Mouse (Mus musculus) neural tube, embryonic 11.5 days (tissue): ENCODE results near the gene 4930522H14Rik. TPM values are rescaled to one million over a fixed set of nuclear protein-coding genes. Genes with fewer than 3 reads are reported as not detected.

Source experiments
- ATAC-seq: fragments of 200-750 bp; cut with Nextera tagmentation; 2 replicates; pipeline ENCODE4 v1.8.0; 2017; ENCODE audit warnings: moderate number of reproducible peaks, mild to moderate bottlenecking, moderate TSS enrichment, moderate library complexity; ENCODE audit not compliant: insufficient read depth, low FRiP score, low TSS enrichment
- DNase-seq: peaks from one replicate; pipeline ENCODE4 v3.0.0-alpha.2; 2015; ENCODE audit warnings: low spot score
- H3K27ac ChIP-seq: fragments of 300-500 bp; sonication (generic); 2 replicates; pipeline ENCODE4 v1.5.1; 2014; ENCODE audit warnings: low read depth, mild to moderate bottlenecking, low read length
- H3K27me3 ChIP-seq: fragments of 300-500 bp; sonication (generic); 2 replicates; pipeline ENCODE4 v1.6.1; 2014; ENCODE audit warnings: mild to moderate bottlenecking, low read length, mixed read lengths; ENCODE audit not compliant: control insufficient read depth, insufficient read depth
- H3K36me3 ChIP-seq: fragments of 300-500 bp; sonication (generic); 2 replicates; pipeline ENCODE4 v1.6.1; 2014; ENCODE audit warnings: mild to moderate bottlenecking, low read length, moderate library complexity, mixed read lengths; ENCODE audit not compliant: control insufficient read depth, insufficient read depth
- H3K4me1 ChIP-seq: fragments of 300-500 bp; sonication (generic); 2 replicates; pipeline ENCODE4 v1.6.1; 2014; ENCODE audit warnings: low read length, mixed read lengths; ENCODE audit not compliant: control insufficient read depth, insufficient read depth
- H3K4me2 ChIP-seq: fragments of 300-500 bp; sonication (generic); 2 replicates; pipeline ENCODE4 v1.6.1; 2014; ENCODE audit warnings: low read depth, mild to moderate bottlenecking, moderate library complexity
- H3K4me3 ChIP-seq: fragments of 300-500 bp; sonication (generic); 2 replicates; pipeline ENCODE4 v1.5.1; 2014; ENCODE audit warnings: low read depth, low read length
- H3K9ac ChIP-seq: fragments of 300-500 bp; sonication (generic); 2 replicates; pipeline ENCODE4 v1.6.1; 2014; ENCODE audit warnings: mild to moderate bottlenecking, low read length
- H3K9me3 ChIP-seq: fragments of 300-500 bp; sonication (generic); 2 replicates; pipeline ENCODE4 v1.6.1; 2016; ENCODE audit warnings: low read length; ENCODE audit not compliant: control insufficient read depth
- WGBS: fragments of 180-500 bp; shearing (Covaris S2); extraction: QIAGEN DNeasy Blood & Tissue Kit; methylation state at CpG from one replicate; pipeline ENCODE4 v1.1.7; 2014; 5-methylcytosine and 5-hydroxymethylcytosine counted together
- polyA plus RNA-seq: library from polyadenylated mRNA; unstranded; fragments of >200 nt; fragmentation: Nextera tagmentation; extraction: Ambion mirVana; gene quantifications from 2 replicates; pipeline ENCODE4 v1.2.1, GENCODE M21; 2014

The 4930522H14Rik gene
- polyA plus RNA-seq, 1 experiment from 2014 or later: not detected

DNA sequence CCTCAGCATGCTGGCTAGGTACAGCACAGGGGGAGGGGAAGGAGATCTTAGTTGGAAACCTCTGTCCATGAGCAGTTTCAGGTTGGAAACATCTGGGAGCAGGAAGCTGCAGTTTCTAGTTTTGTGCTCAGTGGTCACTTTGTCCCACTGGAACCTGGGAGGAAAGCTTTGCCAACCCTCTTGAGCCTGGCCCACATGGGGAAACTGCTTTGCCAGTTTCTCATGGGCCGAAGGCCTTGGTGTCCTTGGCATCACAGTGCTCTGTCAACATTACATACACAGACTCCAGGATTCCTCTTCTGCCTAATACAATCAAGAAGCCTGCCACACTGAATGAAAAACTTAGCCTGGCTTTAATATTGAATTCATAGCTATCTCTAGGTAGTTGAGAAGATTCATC lies 48.4 kb downstream of the 4930522H14Rik start:
- Histone ChIP-seq H3K27me3 (no peaks in the 10 kb centered on the region), H3K36me3 (no peaks in the 10 kb centered on the region), H3K4me3 (no peak overlapping the region), H3K4me2 (no peak overlapping the region), H3K4me1 (no peaks in the 10 kb centered on the region), H3K27ac (no peak overlapping the region), H3K9ac (no peak overlapping the region), H3K9me3 (no peaks in the 10 kb centered on the region)
- ATAC-seq (no peak), DNase-seq (no peak)
- WGBS: 92% methylated on average over 1 of the region's 1 CpGs

DNA sequence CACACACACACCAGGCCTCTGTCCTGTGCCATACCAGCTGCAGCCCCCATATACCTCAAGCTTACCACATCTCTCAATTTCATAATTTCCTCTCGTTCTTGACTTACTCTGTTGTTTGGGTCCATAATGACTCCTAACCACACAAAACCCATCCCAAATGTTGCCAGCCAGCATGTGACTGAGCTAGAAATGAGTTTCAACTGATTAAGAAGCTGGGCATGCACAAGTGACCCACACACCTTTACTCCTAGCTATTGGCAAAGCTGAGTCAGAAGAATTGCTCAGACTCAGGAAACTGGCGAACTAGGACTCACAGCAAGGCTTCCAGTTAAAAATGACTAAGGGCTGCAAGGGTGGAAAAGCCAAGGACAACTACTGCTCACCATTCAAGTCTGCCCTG lies 49.7 kb downstream of the 4930522H14Rik start:
- Histone ChIP-seq H3K36me3 (no peaks in the 10 kb centered on the region), H3K4me1 (no peaks in the 10 kb centered on the region), H3K27me3 (no peaks in the 10 kb centered on the region), H3K4me3 (no peak overlapping the region), H3K4me2 (no peak overlapping the region), H3K9ac (no peak overlapping the region), H3K9me3 (no peaks in the 10 kb centered on the region), H3K27ac (no peak overlapping the region)
- 85% methylated on average over 2 of the region's 2 CpGs for WGBS
- no peak for DNase-seq
- no peak for ATAC-seq

DNA sequence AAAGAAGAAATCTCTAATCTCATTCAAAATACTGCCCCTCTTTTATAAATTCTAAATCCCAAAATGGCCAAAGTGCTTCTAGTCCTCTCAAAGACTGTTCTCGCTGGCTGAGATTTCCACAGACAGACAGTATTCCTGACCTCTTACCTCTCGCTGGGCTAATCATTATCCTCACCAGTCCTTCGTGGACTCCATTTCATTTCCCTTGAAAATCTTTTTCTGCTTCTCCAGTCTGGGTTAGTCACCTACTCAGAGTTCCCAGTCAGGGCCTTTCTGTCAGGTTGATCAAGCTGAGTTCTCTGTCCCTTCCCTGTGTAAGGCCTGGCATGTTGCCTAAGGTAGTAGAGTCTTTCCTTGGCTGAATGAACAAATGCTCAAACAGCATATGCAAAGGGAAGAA lies 53.6 kb downstream of the 4930522H14Rik start:
- 92% methylated on average over 3 of the region's 3 CpGs for WGBS
- ATAC-seq (no peak), DNase-seq (no peak)
- Histone ChIP-seq H3K4me1 (peaks cover 7% of the 10 kb centered on the region; the same call in 1 of the 2 replicates), H3K27ac (no peak overlapping the region), H3K27me3 (no peaks in the 10 kb centered on the region), H3K36me3 (no peaks in the 10 kb centered on the region), H3K4me2 (no peak overlapping the region), H3K4me3 (no peak overlapping the region), H3K9ac (no peak overlapping the region), H3K9me3 (no peaks in the 10 kb centered on the region)

DNA sequence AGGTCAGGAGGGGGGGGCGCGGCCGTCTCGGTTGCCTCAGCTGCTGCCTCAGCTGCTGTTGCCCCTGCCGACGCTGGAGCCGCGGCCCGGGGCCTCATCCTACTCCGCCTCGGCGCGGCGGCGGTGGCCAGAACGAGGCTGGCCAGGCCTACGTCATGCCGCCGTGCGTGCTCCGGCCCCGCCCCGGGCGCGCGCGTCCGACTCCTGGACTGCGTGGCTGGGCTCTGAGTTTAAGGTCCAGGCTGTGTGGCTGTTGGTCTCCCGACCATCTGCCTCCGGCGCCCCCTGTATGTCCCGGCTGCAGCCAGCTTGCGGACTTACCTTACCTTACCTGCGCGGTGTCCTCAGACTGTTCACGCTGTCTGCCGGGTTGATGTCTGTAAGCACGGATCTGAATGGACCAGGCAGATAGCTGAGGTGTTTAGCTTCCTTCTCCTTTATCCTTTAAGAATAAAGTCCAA lies 54.5 kb downstream of the 4930522H14Rik start:
- H3K9ac ChIP-seq: peak overlapping the region; percentile 96
- H3K27ac ChIP-seq: peak overlapping the region; percentile 95
- H3K27me3 ChIP-seq: no peaks in the 10 kb centered on the region
- peak; percentile 95 for DNase-seq
- H3K4me1 ChIP-seq: peaks cover 7% of the 10 kb centered on the region; the same call in 1 of the 2 replicates
- no peaks in the 10 kb centered on the region for H3K36me3 ChIP-seq
- ATAC-seq: peak; percentile 99
- H3K4me3 ChIP-seq: peak overlapping the region; percentile 64
- no peaks in the 10 kb centered on the region for H3K9me3 ChIP-seq
- peak overlapping the region; percentile 68 for H3K4me2 ChIP-seq
- WGBS: under 1% methylated on average over 39 of the region's 39 CpGs

DNA sequence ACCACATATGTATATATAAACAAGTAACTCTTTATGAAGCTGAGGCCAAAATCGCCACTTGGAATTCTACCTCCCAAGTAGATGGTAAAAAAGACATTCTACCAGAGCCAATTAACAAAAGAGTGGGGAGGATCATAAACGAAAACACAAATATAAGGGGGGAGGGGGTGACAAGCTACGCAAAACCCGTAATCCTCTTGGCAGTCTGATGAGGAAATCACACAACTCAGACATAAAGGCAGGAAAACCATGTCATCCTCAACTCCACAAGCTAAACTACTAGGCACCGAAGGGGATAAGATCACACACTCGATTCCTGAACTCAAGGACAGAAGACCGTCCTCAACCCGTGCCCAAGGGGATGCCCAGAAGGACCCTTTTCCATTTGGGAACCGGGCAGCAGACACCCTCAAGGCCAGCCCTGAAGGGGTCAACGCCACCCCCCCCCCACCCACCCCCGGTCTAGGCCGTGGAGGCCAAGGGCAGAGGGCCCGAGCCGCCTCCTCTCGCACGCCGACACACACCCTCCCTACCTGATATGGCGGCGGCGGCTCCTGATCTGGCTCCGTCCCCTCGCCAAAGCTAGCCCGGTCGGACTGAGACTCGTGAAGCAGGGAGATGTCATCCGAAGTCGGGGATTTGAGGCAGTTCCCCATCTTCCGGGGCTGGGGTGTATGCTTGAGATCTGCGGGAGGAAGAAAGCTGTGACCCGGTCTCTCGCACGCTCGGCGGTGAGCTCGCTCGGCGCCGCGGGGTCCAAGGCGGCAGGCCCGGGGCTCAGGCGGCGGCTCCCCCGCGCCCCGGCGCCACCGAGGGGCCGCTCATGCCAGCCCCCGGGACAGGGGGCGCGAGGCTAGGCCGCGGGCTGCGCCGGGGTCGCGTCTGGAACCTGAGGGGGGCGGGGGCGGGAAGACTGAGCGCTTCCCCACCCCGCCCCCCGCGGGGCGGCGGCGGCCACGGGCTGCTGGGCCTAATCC lies 55.2 kb downstream of the 4930522H14Rik start:
- Histone ChIP-seq H3K4me1 (peaks cover 7% of the 10 kb centered on the region; the same call in 1 of the 2 replicates), H3K9ac (peak overlapping the region; percentile 96), H3K27ac (peak overlapping the region; percentile 95), H3K4me3 (peak overlapping the region; percentile 64), H3K9me3 (no peaks in the 10 kb centered on the region), H3K27me3 (no peaks in the 10 kb centered on the region), H3K4me2 (peak overlapping the region; percentile 68), H3K36me3 (no peaks in the 10 kb centered on the region)
- DNase-seq (peak; percentile 65), ATAC-seq (peak; percentile 78)
- WGBS: under 1% methylated on average over 56 of the region's 68 CpGs

- Histone ChIP-seq H3K27me3 (no peaks in the 10 kb centered on the region), H3K4me3 (peak overlapping the region; percentile 64), H3K4me1 (peaks cover 7% of the 10 kb centered on the region; the same call in 1 of the 2 replicates), H3K9ac (no peak overlapping the region; the same call in 1 of the 2 replicates), H3K36me3 (no peaks in the 10 kb centered on the region), H3K9me3 (no peaks in the 10 kb centered on the region), H3K27ac (no peak overlapping the region), H3K4me2 (peak overlapping the region; percentile 68)
- WGBS: 62% methylated on average over 2 of the region's 2 CpGs
- ATAC-seq (no peak), DNase-seq (no peak)
These were observed 56.0 kb downstream of the 4930522H14Rik start for GRCm38 (mm10) chr4:109475078-109475477.

DNA sequence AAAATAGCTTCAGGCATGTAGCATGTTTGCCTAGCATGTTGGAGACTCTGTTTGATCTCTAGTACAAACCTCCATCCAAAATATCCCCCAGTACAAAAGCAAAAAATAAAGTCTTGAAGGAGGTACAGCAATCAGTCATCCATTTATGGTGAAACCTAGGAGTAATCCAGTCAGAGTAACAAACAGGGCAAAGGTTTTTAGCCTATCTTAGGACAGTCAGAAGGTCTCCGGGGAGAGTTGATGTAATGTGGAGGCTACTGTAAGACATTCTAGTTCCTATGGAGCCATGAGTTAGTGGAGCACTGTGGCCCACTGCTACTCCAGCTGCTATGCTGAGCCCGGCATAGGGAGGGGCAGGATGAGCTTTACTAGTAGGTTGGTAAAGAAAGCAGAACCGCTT lies 58.5 kb downstream of the 4930522H14Rik start:
- ATAC-seq: no peak
- 91% methylated on average over 3 of the region's 3 CpGs for WGBS

GRCm38 (mm10) chr4:109471606-109472005 lies 59.5 kb downstream of the 4930522H14Rik start:
- H3K9me3 ChIP-seq: no peaks in the 10 kb centered on the region
- H3K4me2 ChIP-seq: no peak overlapping the region
- H3K27me3 ChIP-seq: no peaks in the 10 kb centered on the region
- no peak overlapping the region for H3K27ac ChIP-seq
- peaks cover 7% of the 10 kb centered on the region; the same call in 1 of the 2 replicates for H3K4me1 ChIP-seq
- H3K9ac ChIP-seq: no peak overlapping the region
- H3K4me3 ChIP-seq: no peak overlapping the region
- ATAC-seq (no peak), DNase-seq (no peak)
- H3K36me3 ChIP-seq: no peaks in the 10 kb centered on the region

More for the DNA sequence above, 58.5 kb downstream of the 4930522H14Rik start:
- no peaks in the 10 kb centered on the region for H3K36me3 ChIP-seq
- DNase-seq: no peak
- H3K4me1 ChIP-seq: peaks cover 7% of the 10 kb centered on the region; the same call in 1 of the 2 replicates
- H3K9me3 ChIP-seq: no peaks in the 10 kb centered on the region
- no peak overlapping the region for H3K4me3 ChIP-seq
- H3K27ac ChIP-seq: no peak overlapping the region
- H3K27me3 ChIP-seq: no peaks in the 10 kb centered on the region
- H3K9ac ChIP-seq: no peak overlapping the region
- H3K4me2 ChIP-seq: no peak overlapping the region

DNA sequence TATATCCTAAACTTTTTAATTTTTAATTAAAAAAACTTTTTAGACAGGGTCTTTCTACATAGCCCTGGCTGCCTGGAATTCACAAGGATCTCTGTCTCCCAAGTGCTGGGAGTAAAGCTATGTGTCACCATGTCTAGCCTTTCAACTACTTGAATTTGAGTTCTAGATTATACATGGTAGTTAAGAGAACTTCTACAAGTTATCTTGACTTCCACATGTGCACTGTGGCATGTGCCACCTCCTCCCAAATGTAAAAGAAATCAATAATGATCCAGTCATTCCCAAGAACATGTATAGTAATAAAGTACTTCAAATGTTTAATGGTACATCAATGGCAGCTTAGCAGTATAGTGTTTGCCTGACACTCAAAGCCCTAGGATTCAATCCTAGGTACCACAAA lies 63.4 kb downstream of the 4930522H14Rik start:
- H3K4me1 ChIP-seq: no peaks in the 10 kb centered on the region
- no peak overlapping the region for H3K27ac ChIP-seq
- no peaks in the 10 kb centered on the region for H3K27me3 ChIP-seq
- H3K4me3 ChIP-seq: no peak overlapping the region
- ATAC-seq: no peak
- H3K9ac ChIP-seq: no peak overlapping the region
- H3K9me3 ChIP-seq: no peaks in the 10 kb centered on the region
- no peak overlapping the region for H3K4me2 ChIP-seq
- no peak for DNase-seq
- H3K36me3 ChIP-seq: no peaks in the 10 kb centered on the region
